Mouse (Mus musculus): Measurements from ENCODE around the gene Cdc6.

Gene Cdc6

DNA sequence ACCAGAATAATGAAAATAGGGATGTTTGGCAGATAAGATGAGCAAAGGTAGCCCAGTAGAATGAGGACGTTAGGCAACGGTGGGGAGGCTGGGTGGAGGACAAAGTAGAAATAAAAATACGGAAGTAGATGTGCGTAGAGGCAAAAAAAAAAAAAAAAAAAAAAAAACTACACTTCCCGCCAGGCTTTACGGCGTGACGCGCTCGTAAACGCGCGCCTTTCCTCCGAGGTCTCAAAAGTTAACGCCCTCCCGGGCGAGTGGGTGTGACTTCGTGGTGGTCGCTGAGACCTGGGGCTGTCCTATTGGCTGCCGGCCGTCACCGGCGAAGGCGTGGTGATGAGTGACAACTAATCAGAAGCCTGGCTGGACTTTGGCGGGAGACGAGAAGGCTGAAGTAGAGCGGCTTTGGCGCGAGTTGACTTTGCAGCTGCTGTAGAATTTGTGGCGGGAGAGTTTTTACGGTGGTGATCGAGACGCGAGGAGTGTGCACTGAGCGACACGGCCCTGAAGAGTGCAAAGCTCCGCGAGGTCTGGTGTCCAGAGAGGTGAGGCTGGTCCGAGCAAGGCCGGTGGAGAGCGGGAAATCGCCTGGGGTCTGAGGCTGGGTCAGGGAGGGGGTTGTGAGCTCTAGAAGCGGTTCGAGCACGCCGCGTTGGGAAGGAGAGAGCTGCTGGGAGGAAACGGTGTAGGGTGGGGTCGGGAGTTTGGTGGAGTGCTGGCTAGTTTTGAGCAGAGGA is at the start of gene Cdc6:
Cdc6 (plus strand) TSS at position 365 of the 737 bp plus-strand sequence.
- peak; percentile 76 for DNase-seq (ENCODE audit: low read depth, low spot score)

DNA sequence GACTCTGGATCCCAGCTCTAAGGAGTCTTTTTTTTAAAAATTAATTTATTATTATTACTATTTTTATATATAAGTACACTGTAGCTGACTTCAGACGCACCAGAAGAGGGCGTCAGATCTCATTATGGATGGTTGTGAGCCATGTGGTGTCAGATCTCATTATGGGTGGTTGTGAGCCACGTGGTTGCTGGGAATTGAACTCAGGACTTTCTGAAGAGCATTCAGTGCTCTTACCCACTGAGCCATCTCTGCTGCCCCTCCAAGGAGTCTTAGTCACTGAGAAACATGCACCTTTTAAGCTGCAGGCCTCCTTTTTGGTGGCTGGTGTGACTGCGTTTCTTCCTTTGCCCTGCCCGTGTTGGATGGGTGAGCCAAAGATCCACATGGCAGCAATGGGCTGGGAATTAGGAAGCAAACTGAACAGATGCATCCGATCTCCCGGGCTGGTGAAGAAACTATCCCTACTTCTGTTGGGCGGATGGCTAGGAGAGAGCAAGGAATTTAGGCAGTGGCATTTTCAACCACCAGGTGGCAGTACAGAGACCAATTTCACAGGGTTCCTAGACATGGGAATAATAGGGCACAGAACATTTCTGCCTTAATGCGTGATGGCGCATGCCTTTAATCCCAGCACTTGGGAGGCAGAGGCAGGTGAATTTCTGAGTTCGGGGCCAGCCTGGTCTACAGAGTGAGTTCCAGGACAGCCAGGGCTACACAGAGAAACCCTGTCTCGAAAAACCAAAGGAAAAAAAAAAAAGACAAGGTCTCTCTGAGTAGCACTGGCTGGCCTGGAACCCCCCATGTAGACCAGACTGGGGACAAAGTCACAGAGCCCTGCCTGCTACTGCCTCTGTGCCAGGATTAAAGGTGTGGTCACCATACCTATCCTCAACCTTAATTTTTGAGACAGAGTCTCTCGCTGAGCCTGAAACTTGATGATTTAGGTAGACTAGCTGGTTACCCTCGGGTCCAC is 48.6 kb upstream of the Cdc6 start:
- peak; percentile 65 for DNase-seq (ENCODE audit: low read depth, low spot score)

DNA sequence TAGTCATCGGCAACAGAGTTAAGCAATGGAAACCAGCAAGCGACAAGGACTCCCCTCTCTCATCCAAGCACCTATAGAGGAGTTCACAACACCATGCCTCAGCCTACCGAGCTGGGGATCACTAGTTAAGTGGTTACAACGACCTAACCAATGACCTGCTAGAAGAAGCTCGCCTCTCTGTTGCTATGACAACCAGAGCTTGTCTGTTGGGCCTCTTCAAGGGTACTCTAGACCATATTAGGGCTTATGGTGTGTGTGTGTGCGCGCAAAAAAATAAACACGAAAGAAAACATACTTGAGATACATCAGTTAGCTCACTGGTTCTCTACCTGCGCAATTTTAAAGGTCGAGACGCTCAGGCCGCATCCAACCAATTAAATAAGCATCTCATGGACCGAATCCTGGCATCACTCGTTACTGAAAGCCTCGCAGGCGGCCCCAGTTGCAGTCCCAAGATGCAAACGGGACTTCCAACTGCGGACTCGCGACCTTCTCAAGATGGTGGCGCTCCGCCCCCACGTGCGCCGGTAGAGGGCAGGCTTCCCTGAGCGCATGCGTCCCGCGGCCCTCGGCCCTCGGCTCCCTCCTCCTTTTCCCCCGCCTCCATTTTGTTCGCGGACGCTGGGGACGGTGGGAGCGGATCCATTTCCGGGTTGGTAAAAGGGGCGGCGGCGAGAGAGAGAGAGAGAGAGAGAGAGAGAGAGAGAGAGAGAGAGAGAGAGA is 44.4 kb upstream of the Cdc6 start, which contains the start of gene Wipf2:
Wipf2 (plus strand) TSS at position 611 of the 723 bp plus-strand sequence.
- peak; percentile 91 for DNase-seq (ENCODE audit: low read depth, low spot score)

DNA sequence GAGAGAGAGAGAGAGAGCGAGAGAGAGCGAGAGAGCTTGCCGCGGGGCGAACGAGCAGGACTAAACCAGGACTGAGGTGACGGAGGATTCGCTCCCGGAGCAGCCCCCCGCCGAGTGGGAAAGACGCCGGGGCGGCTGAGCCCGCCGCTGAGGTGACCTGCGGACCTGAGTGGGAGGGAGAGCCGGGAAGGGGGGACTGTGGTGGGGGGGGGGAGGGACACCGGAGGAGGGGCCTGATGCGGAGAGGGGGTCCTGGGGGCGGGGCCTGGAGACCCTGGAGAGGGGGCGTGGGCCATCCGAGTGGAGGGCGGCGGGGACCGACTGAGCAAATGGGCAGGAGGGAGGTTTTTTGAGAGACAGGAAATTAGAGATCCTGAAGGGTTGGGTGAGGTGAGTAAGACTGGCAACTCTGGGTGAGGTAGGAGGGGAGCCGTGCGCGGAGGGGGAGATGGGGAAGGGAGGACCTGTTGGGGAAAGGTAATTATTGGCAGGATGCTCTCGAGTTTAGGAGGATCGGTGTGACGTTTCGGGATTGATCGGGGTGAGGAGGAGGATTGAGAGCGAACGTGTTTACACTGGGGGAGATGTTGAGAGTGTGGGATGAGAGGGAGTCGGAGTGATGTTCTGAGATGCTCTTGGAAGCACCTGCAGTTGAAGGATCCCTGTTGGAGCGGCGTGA is 43.7 kb upstream of the Cdc6 start:
- DNase-seq (ENCODE audit: low read depth, low spot score), result no peak

DNA sequence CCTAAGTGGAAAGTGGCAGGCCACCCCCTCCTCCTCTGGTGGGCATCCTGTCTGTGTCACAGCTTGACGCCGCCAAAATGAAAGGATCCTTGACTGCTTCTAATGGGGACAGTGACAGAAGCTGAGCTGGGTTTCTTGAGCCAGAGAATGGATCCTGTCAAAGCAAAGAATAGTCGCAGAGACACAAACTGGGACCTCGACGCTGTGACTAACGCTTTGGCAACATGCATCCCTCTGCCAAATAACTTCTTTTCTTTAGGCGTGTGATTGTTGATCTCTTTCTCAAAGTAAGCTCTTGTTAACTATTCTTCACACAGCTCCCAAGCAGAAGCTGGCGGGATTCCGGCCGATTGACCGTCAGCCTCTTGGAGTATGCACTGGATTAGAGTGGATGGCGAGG is 40.3 kb upstream of the Cdc6 start:
- no peak for DNase-seq (ENCODE audit: low read depth, low spot score)

DNA sequence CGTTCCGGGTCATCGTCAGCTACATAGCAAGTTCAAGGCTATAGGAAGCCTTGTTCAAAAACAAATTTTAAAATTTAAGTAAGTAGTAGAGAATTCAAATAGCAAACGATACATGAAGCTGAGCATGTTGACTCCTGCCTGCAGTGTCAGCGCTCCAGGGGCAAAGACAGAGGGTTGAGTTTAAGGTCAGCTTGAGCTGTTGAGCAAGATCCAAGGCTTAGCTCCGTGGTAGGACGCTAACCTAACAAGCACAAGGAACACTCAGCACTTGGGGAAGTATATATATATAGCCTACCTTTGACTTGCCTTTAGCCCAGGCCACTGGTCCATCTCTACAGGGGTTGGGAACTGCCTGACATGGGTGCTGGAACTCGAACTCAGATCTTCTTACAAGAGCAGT is 37.7 kb upstream of the Cdc6 start:
- DNase-seq (ENCODE audit: low read depth, low spot score), result no peak

DNA sequence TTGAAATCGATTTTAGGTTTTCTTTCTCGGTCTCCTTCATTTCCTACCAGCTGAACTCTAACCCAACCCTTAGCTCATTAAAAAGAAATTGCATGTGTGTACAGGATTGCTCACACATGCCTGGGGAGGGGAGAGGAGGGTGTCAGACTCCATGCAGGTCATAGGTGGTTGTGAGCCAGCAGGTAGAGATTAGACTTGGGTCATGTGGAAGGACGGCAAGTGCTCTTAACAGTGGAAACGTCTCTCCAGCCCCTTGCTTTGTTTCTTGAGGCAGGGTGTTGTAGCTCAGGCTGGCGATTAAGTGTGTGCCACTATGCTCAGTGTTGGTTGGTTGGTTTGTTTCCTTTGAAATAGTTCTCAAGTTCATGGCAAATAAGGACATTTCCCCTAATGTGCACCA is 36.8 kb upstream of the Cdc6 start:
- DNase-seq (ENCODE audit: low read depth, low spot score), result no peak

DNA sequence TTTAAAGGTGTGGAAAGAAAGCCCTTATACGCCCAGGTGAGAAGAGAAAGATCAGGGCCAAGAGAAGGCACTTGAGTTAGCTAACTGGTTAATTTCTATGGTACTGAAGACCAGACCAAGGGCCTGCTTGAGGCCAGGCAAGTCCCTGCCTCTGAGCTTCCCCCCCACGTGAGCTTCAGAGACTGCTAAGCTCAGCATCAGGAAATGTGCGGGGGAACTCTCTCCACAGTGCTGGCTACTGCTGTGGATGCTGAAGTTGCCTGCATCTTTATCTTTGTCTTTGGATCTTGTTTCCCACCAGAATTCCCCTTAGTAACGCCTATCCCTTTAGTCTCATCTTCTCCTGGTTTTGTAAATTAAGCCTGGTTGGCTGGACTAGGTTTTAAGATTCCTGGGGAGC is 36.2 kb upstream of the Cdc6 start:
- DNase-seq (ENCODE audit: low read depth, low spot score), result no peak

DNA sequence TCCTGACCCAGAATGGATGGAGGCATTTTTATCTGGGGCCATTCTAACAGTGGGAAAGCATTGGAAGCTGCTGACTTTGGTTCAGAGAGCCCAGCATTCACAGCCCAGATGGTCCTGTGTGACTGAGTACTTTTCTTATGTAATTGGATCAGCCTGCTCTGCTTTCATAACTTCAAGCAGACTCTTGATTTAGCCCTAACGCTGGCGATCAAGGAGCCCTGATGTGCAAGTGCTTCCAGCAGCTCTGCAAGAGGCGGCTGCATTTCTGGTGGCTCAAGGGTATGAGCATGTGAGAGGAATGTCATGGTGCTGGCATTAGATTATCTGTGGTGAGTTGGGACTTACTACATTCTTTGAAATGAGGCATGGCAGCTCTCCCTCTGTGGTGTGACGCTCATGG is 35.6 kb upstream of the Cdc6 start:
- DNase-seq (ENCODE audit: low read depth, low spot score), result no peak

DNA sequence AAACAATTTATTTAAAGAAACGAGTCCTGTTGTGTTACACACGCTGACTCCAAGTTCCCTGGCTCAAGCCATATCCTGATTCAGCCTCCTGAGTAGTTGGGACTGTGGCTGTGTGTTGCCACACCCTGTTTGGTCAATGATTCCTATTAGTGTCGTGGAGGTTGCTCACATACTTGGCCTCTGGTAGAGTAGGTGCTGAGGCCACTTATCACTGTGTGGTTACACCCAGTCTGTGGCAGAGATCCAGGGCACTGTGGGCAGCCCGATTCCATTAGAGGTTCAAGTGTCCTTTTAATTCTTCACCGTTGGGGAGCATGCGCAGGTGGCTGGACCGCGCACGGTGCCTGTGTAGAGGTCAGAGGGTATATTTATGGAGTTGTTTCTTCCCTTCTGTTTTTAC is 33.7 kb upstream of the Cdc6 start:
- DNase-seq (ENCODE audit: low read depth, low spot score), result no peak

DNA sequence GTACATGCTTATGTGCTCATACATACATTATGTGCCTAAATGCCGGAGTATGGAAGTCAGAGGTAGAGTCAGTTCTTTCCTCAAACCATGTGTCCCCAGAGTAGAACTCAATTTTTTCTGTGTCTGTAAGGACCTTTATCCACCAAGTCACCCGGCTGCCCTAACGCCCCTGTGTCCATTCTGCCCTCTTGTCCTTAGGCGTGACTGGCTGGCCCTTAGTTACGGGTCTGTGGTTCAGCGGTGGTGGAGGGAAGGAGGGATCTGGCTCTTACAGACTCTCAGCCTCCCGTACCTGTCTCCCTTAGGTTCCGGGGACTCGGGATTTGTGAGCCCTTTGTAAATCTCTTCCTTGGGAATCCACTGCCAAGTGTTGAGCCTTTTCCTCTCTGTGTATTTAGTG is 30.6 kb upstream of the Cdc6 start:
- no peak for DNase-seq (ENCODE audit: low read depth, low spot score)

DNA sequence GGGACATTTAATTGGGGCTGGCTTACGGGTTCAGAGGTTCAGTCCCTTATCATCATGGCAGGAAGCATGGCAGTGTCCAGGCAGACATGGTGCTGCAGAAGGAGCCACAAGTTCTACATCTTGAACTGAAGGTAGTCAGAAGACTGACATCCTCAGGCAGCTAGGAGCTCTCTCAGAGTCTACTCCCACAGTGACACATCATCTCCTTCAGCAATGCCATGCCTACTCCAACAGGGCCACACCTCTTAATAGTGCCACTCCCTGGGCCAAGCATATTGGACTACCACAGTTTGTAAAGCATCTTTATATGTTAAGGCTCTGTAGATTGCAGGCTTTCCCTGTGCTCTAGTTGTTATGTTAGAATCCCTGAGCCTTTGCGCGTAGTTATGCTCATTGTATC is 19.9 kb upstream of the Cdc6 start:
- no peak for DNase-seq (ENCODE audit: low read depth, low spot score)

DNA sequence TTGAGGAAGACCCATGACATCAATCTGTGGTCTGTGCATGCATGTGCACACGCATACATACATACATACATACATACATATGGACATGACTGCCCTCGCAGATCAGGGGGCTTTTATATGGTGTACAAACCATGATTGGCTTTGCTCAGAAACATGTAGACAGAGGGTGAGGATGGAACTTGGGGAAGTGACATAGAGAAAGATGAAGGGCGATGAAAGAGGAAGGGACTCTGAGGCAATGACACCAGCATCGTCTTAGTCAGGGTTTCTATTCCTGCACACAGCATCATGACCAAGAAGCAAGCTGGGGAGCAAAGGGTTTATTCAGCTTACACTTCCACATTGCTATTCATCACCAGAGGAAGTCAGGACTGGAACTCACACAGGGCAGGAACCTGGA is 18.5 kb upstream of the Cdc6 start:
- no peak for DNase-seq (ENCODE audit: low read depth, low spot score)

DNA sequence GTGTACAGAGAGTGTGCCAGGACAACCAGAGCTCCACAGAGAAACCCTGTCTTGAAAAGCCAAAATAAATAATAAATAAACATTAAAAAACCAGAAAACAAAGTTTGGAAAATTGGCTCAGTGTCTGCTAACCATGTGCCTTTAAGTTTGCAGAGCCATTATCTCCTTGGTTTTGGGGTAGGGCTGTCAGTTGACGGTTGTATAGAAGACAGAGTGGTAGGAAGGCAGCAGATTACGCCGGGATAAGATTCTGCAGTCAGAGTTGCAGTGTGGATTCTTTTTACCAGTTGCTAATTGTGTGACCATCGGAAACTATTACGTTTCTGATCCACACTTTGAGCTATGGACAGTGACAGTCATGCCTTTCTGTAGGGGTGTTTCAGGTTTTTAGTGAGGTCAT is 17.6 kb upstream of the Cdc6 start:
- DNase-seq (ENCODE audit: low read depth, low spot score), result no peak

DNA sequence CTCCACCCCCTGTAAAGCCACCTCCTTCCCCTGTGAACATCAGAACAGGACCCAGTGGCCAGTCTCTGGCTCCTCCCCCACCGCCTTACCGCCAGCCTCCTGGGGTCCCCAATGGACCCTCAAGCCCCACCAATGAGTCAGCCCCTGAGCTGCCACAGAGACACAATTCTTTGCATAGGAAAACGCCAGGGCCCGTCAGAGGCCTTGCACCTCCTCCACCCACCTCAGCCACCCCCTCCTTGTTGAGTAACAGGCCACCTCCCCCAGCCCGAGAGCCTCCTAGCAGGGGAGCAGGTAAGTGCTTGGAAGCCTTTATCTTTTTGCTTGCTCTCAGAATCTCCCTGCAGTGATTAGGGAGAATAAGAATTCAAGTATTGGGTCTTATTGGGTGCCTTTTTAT is 15.2 kb upstream of the Cdc6 start:
- no peak for DNase-seq (ENCODE audit: low read depth, low spot score)

DNA sequence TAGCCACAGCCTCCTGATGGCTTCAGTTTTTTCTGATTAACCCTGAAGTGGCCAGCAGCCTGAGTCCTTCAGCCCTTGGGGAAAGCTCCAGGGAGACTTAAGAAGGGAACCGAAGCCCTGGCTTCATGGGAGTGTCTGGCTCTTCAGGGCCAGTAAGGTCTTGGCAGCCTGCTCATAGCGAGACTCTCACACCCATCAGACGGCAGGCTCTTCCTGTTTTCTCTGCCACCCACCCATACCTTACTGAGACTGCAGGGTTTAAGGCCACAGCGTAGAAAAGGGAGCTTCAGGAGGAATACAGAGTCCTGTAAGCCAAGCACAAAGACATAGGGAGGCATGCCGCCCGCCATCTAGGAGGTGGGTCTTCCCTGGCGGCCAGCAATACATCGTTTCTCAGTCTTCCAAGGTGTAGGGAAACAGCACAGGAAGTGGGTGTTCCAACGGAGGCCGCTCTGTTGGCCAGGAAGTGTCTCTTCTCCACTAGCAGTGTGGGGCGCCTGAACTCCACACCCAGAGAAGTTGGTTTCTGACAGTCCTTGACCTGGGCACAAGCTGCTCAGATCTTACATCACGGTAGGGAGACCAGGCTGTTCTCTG is 7.0 kb upstream of the Cdc6 start:
- DNase-seq (ENCODE audit: low read depth, low spot score), result no peak

DNA sequence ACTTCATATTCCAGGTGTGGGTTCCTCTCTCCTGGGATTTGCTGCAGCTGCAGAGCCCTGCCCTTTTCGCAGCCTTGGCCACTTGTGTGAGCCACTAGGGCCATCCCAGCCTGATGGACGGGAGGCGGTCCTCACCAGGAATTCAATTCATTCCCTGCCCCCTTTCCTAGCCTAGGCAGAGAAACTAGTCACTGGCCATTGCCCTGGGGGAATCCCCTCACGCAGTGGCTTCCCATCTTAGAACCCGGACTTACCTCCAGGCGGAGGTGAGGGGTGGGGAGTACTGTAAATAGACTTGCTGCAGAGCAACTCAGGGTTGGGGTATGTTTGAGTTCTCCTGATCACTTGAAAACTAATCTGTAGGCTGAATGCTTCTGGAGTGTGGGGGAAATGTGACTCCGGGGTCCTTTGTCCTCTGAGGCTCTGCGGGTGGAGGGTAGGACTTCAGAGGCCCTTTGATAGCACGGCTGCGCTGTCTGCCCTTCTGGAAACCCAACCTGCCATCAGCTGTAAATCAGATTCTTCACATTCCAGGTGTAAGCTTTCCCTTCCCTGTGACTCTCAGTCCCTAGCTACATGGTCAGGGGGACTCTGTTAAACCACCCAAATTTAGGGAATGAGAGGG is 4.9 kb upstream of the Cdc6 start:
- no peak for DNase-seq (ENCODE audit: low read depth, low spot score)

DNA sequence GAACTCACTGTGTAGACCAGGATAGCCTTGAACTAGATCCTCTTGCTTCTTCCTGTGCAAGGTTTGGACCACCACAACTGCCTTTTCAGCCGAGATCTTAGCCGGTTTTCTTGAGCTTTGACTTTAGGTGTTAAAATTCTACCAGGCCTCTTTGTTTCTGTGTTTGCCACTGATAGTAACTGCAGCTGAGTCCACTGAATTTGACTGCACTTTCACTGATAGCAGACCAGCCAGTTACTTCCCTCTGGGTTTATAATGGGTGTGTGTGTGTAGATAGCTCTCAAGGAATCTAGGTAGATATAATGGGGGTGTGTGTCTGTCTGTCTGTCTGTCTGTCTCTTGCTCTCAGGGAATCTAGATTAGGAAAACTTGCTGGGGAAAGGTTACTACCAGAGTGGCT is 3.0 kb upstream of the Cdc6 start:
- DNase-seq (ENCODE audit: low read depth, low spot score), result no peak

DNA sequence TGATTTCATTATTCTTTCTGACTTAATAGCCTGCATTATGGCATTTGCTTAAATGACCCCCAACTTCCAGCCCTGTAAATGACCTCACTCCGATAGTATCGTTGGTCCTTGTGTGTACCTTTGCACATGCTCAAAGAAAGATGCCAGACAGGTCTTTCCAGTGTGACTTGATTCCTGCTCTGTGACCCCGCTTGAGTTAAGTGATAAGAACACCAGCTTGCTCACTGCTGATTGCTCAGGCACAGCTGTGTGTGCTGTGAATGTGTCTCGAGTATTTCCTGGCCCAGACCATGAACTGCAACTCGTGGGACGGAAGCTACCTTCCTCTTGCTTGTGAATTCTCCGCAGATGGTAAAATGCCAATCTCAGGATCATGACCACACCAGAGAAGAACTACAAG is 2.6 kb upstream of the Cdc6 start:
- no peak for DNase-seq (ENCODE audit: low read depth, low spot score)

DNA sequence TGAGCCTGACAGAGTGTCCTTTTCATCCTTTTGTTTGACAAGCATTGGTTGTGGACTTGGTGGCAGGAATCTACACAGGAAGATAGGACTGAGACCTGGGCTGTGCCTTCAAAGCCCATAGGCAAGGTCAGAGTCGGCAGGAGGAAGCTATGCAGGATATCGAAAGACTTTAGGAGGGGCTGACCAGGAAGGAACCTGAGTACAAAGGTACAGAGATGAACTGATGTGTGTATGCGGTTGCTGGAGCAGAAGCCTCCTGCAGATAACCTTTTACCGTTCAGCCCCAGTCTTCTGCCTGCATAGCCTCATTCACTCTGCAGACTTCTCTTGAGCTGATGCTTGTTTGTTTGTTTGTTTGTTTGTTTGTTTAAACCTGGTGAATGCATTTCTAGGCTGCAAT is 2.0 kb upstream of the Cdc6 start:
- DNase-seq (ENCODE audit: low read depth, low spot score), result no peak

DNA sequence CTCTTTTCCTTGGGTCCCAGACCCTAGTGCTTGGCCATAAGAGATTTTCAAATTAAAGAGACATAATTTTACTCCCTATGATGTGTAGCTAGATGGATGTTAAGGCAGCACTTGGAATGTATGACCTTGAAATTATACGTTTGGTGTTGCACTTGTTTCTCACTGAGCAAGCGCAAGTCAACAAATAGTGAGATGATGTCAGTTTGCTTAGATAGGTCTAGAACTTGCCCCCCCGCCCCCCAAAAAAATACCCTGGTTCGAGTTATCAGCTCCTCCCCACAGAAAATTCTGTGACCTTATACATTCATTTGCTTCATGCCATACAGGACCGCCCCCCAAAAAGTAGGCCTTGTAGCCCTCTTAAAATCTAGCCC is 551 bp upstream of the Cdc6 start:
- no peak for DNase-seq (ENCODE audit: low read depth, low spot score)
